Mouse (Mus musculus): Measurements from ENCODE around the gene Plcg2. TPM values are rescaled to one million over a fixed set of nuclear protein-coding genes. Genes with fewer than 3 reads are reported as not detected.

Gene Plcg2
- polyA plus RNA-seq, 1 experiment from 2014 or later: 3.8 TPM

DNA sequence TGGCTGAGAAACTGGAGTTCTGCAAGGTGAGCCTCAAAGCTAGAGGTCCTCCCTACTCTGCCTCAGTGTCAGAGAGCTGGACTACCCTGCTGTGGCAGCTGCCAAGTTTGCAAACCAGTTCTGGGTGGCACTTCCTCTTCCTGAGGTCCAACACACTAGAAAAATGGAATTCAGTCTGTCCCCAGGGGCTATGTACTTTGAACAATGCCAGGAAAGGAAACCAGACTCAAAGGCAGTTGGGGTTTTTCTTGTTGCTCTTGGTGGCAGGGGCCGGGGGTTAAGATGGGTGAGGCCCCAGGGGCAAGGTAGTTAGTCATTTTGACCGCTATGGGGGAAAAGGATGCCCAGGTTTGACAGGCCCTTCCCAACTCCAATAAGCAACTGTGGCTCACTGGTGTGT lies 3.2 kb upstream of the Plcg2 start:
- 40% methylated on average over 2 of the region's 2 CpGs for WGBS
- no peak overlapping the region for H3K9ac ChIP-seq (ENCODE audit: low read depth, low read length)

DNA sequence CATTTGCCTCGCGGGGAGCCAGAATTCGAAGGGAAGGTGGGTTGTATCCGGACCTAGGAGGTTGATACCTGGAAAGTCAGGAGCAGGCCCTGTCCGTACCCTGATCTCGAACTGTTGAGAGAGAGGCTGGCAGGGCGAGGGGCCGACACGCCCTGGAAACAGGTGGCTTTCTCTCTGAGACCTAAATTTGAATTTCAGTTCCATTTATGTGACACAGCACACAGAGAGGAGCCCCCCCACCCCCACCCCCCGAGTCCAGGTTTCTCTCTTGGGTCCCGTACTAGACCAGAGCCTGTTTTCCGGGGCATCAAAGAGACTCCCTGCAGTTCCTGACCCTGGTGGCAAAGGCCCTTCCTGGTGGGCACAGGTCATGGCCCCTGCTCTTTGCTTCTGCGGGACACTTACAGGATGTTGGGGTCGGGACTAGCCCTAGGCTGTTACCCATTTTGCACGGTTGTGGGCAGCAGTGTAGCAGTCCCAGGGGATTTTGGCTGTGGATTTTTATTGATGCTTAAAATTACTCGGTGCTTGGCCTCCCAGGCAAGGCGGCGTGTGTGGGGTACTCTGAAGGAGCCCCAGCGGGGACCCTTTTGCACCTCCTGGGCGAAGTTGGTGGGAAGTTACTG lies 937 bp downstream of the Plcg2 start:
- 8% methylated on average over 20 of the region's 20 CpGs for WGBS
- H3K9ac ChIP-seq (ENCODE audit: low read depth, low read length): peak overlapping the region; percentile 64; the same call in 1 of the 2 replicates
- H3K4me3 ChIP-seq (ENCODE audit: low read depth, low read length): peak overlapping the region; percentile 58
- 0 out of 2 replicates have a peak, but pooled peaks cover 10% of the 10 kb centered on the region for H3K4me1 ChIP-seq (ENCODE audit: control insufficient read depth, insufficient read depth, low read length)
- no peaks in the 10 kb centered on the region for H3K36me3 ChIP-seq (ENCODE audit: control insufficient read depth, insufficient read depth, low read length)
- peak overlapping the region; percentile 99 for H3K4me2 ChIP-seq (ENCODE audit: low read depth, low read length)
- DNase-seq (ENCODE audit: low spot score) (no peak), ATAC-seq (ENCODE audit: low read depth) (0 out of 2 replicates have a peak, but pooled peaks have one; percentile 9)
- H3K9me3 ChIP-seq (ENCODE audit: control insufficient read depth, low read length): no peaks in the 10 kb centered on the region
- no peak overlapping the region for H3K27ac ChIP-seq (replicated peaks; ENCODE audit: low read depth, low read length)
- peaks cover 21% of the 10 kb centered on the region for H3K27me3 ChIP-seq (replicated peaks; ENCODE audit: control insufficient read depth, insufficient read depth, low read length)

More for the DNA sequence above, 3.2 kb upstream of the Plcg2 start:
- no peak overlapping the region for H3K27ac ChIP-seq (replicated peaks; ENCODE audit: low read depth, low read length)
- H3K27me3 ChIP-seq (replicated peaks; ENCODE audit: control insufficient read depth, insufficient read depth, low read length): peaks cover 21% of the 10 kb centered on the region
- DNase-seq (ENCODE audit: low spot score) (peak; percentile 13), ATAC-seq (ENCODE audit: low read depth) (no peak)
- H3K9me3 ChIP-seq (ENCODE audit: control insufficient read depth, low read length): no peaks in the 10 kb centered on the region
- no peak overlapping the region for H3K4me2 ChIP-seq (ENCODE audit: low read depth, low read length)
- H3K36me3 ChIP-seq (ENCODE audit: control insufficient read depth, insufficient read depth, low read length): no peaks in the 10 kb centered on the region
- no peak overlapping the region for H3K4me3 ChIP-seq (ENCODE audit: low read depth, low read length)
- H3K4me1 ChIP-seq (ENCODE audit: control insufficient read depth, insufficient read depth, low read length): 0 out of 2 replicates have a peak, but pooled peaks cover 10% of the 10 kb centered on the region

DNA sequence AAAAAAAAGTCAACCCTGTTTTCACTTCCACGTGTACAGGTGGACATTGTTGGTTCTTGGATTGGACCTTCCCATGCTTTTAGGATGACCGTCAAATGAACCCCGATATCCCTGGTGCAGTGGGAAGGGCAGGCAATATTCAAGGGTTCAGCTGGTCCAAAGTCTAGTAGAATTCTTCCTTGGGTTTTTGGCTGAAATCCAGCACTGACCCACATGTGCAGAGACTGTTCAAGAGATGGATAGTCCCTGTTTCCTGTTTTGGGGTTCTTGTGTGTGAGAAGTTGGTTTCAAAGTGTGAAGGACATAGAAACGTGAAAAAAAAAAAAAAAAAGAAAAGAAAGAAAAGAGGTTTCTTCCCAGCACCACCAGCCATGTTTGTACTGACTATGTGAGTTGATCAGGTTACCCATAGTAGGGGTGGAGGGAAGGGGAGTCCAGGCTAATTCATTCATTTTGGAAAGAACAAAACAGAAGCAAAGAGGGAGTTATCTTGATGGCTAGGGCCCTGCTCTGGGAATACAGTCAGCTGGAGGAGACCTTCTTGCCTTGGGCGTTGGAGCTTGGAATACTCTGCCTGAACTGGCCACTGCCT lies 2.2 kb downstream of the Plcg2 start:
- DNase-seq (ENCODE audit: low spot score): no peak

DNA sequence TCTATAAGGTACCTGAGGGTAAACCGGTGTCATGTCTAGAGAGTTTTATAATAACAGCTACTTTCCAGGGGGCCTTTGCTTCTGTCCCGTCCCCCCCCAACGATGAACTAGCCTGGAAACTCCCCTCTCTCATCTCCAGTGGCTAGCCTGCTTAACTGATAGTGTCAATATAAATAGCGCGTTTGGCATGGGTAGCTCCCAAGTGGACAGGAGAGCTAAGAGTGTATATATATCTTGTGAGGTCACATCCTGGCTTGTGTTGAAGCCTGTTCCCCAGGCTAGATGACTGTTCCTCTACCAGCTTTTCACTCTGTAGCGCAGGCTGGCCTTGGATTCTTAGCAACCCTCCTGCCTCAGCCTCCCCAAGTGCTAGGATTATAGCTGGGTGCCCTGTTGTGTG lies 3.2 kb downstream of the Plcg2 start:
- 91% methylated on average over 6 of the region's 6 CpGs for WGBS
- H3K9me3 ChIP-seq (ENCODE audit: control insufficient read depth, low read length): no peaks in the 10 kb centered on the region
- DNase-seq (ENCODE audit: low spot score) (no peak), ATAC-seq (ENCODE audit: low read depth) (no peak)
- 0 out of 2 replicates have a peak, but pooled peaks cover 10% of the 10 kb centered on the region for H3K4me1 ChIP-seq (ENCODE audit: control insufficient read depth, insufficient read depth, low read length)
- H3K4me2 ChIP-seq (ENCODE audit: low read depth, low read length): no peak overlapping the region
- no peak overlapping the region for H3K9ac ChIP-seq (ENCODE audit: low read depth, low read length)
- no peak overlapping the region for H3K27ac ChIP-seq (replicated peaks; ENCODE audit: low read depth, low read length)
- H3K36me3 ChIP-seq (ENCODE audit: control insufficient read depth, insufficient read depth, low read length): no peaks in the 10 kb centered on the region
- peaks cover 21% of the 10 kb centered on the region for H3K27me3 ChIP-seq (replicated peaks; ENCODE audit: control insufficient read depth, insufficient read depth, low read length)
- H3K4me3 ChIP-seq (ENCODE audit: low read depth, low read length): no peak overlapping the region

More for the DNA sequence above, 2.2 kb downstream of the Plcg2 start:
- Histone ChIP-seq H3K27me3 (replicated peaks; ENCODE audit: control insufficient read depth, insufficient read depth, low read length) (peaks cover 21% of the 10 kb centered on the region), H3K4me2 (ENCODE audit: low read depth, low read length) (no peak overlapping the region), H3K9ac (ENCODE audit: low read depth, low read length) (no peak overlapping the region), H3K4me3 (ENCODE audit: low read depth, low read length) (no peak overlapping the region), H3K27ac (replicated peaks; ENCODE audit: low read depth, low read length) (no peak overlapping the region), H3K9me3 (ENCODE audit: control insufficient read depth, low read length) (no peaks in the 10 kb centered on the region), H3K36me3 (ENCODE audit: control insufficient read depth, insufficient read depth, low read length) (no peaks in the 10 kb centered on the region), H3K4me1 (ENCODE audit: control insufficient read depth, insufficient read depth, low read length) (0 out of 2 replicates have a peak, but pooled peaks cover 10% of the 10 kb centered on the region)
- 74% methylated on average over 5 of the region's 5 CpGs for WGBS
- no peak for ATAC-seq (ENCODE audit: low read depth)

DNA sequence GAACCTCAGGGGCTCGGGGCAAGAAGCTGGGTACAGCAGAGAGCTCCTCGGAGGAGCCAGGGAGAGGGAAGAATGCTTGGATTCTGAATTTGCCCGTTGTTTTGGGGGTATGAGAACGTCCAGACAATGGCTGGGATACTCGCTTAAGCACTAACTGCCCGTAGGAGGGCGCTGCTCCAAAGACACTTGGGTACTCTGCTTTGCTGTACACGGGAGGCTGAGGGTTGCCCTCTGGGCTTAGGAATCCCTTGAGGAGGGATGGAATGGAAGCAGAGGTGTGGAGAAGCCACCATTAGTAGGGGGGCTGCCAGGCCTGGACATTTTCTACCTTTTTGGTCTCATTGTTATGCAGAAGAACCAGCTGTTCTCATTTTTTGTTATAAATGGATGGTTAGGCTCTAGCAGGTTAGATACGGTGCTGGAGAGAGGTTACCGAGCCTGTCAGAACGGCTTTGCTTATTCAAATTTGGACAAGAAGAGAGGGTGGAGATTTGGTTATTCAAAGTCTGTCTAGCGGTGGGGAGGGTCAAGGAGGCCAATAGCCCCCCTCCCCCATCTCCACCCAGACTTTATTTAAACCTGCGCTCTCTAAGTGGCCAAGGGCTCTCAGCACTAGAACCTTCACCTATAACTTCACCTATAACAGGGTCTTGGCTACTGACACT lies 5.4 kb downstream of the Plcg2 start:
- H3K27me3 ChIP-seq (replicated peaks; ENCODE audit: control insufficient read depth, insufficient read depth, low read length): peaks cover 9% of the 10 kb centered on the region
- WGBS: 67% methylated on average over 13 of the region's 13 CpGs
- no peak overlapping the region for H3K4me3 ChIP-seq (ENCODE audit: low read depth, low read length)
- 0 out of 2 replicates have a peak, but pooled peaks cover 7% of the 10 kb centered on the region for H3K4me1 ChIP-seq (ENCODE audit: control insufficient read depth, insufficient read depth, low read length)
- no peak for ATAC-seq (ENCODE audit: low read depth)
- H3K4me2 ChIP-seq (ENCODE audit: low read depth, low read length): no peak overlapping the region
- H3K9me3 ChIP-seq (ENCODE audit: control insufficient read depth, low read length): no peaks in the 10 kb centered on the region
- H3K9ac ChIP-seq (ENCODE audit: low read depth, low read length): no peak overlapping the region
- no peak for DNase-seq (ENCODE audit: low spot score)
- no peak overlapping the region for H3K27ac ChIP-seq (replicated peaks; ENCODE audit: low read depth, low read length)
- no peaks in the 10 kb centered on the region for H3K36me3 ChIP-seq (ENCODE audit: control insufficient read depth, insufficient read depth, low read length)

DNA sequence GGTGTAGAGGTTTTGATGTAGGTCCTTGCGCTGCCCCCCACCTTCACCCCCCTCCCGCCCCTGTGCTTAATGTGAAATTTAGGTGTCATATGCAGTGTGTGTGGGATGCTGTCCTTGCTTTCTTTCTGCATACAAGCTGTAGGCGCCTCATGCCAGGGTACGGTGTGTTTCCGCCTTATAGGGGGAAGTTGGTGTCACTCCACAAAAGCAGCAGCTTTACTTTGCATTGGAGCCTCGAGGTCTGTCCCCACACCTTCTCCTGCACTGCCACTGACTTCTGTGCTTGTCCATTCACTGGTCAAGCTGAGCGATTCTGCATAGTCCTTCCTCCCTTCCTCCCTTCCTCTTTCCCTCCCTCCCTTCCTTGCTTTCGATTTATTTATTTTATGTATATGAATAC lies 9.6 kb downstream of the Plcg2 start:
- Histone ChIP-seq H3K9ac (ENCODE audit: low read depth, low read length) (no peak overlapping the region), H3K9me3 (ENCODE audit: control insufficient read depth, low read length) (0 out of 2 replicates have a peak, but pooled peaks cover 6% of the 10 kb centered on the region), H3K36me3 (ENCODE audit: control insufficient read depth, insufficient read depth, low read length) (no peaks in the 10 kb centered on the region), H3K4me3 (ENCODE audit: low read depth, low read length) (no peak overlapping the region), H3K4me1 (ENCODE audit: control insufficient read depth, insufficient read depth, low read length) (no peaks in the 10 kb centered on the region), H3K4me2 (ENCODE audit: low read depth, low read length) (no peak overlapping the region), H3K27ac (replicated peaks; ENCODE audit: low read depth, low read length) (no peak overlapping the region), H3K27me3 (replicated peaks; ENCODE audit: control insufficient read depth, insufficient read depth, low read length) (no peaks in the 10 kb centered on the region)
- ATAC-seq (ENCODE audit: low read depth): no peak
- 88% methylated on average over 8 of the region's 8 CpGs for WGBS
- no peak for DNase-seq (ENCODE audit: low spot score)

DNA sequence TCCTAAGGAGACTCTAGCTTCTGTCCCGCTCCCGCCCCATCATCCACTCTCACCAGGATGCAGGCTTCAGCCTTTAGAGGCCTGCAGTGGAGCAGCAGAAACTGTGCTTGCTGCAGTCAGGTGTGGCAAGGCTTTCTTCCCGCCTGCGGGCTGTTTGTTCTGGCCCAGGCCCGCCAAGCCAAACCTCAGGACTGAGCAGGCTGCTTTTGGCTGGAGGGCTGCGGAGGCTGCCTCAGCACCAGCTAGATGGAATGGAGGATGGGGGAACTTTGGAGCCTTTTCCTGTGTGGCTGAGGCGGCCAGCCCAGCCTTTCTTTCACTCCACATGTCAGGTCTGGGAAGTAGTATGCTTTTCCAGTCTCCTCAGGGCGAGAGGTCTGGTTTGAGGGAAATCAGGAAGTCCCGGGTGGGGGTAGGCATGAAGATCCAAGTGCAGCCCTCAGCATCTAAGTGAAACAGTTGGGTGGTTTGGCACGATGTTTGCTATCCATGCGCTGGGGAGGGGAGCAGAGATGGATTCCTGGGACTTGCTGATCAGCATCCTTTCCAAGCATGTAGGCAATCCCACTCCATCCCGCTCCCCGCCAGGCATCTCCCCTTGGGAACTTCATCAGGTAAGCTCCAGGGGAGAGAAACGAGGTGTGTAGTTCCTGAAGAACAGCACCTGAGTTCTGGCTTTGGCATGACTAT lies 18.9 kb downstream of the Plcg2 start:
- no peak overlapping the region for H3K4me3 ChIP-seq (ENCODE audit: low read depth, low read length)
- ATAC-seq (ENCODE audit: low read depth) (peak; percentile 79), DNase-seq (ENCODE audit: low spot score) (peak; percentile 70)
- H3K27me3 ChIP-seq (replicated peaks; ENCODE audit: control insufficient read depth, insufficient read depth, low read length): no peaks in the 10 kb centered on the region
- no peaks in the 10 kb centered on the region for H3K9me3 ChIP-seq (ENCODE audit: control insufficient read depth, low read length)
- 0 out of 2 replicates have a peak, but pooled peaks cover 6% of the 10 kb centered on the region for H3K4me1 ChIP-seq (ENCODE audit: control insufficient read depth, insufficient read depth, low read length)
- WGBS: 42% methylated on average over 14 of the region's 14 CpGs
- H3K4me2 ChIP-seq (ENCODE audit: low read depth, low read length): no peak overlapping the region
- no peak overlapping the region for H3K9ac ChIP-seq (ENCODE audit: low read depth, low read length)
- peak overlapping the region; percentile 44 for H3K27ac ChIP-seq (replicated peaks; ENCODE audit: low read depth, low read length)
- no peaks in the 10 kb centered on the region for H3K36me3 ChIP-seq (ENCODE audit: control insufficient read depth, insufficient read depth, low read length)

DNA sequence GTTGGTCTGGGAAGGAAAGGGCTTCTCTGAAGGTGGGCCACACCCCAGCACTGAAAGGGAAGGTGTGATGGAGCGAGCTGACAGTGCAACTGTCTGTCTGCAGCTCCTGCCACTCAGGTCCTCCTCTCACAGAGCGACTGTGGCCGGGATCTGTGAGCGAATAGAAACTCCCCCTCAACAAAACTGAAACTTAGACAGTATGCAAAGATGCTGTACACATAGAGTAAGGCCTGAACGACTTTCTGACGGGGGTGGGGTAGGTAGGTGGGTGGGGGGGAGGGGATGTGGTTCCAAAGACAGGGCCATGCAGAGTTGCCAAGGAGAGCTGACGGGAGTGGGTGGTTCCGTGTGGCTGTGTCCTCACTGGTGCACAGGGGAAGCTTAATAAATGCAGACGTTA lies 19.8 kb downstream of the Plcg2 start:
- DNase-seq (ENCODE audit: low spot score) (no peak), ATAC-seq (ENCODE audit: low read depth) (no peak)
- WGBS: 70% methylated on average over 9 of the region's 9 CpGs
- no peak overlapping the region for H3K4me3 ChIP-seq (ENCODE audit: low read depth, low read length)
- no peak overlapping the region for H3K9ac ChIP-seq (ENCODE audit: low read depth, low read length)
- no peaks in the 10 kb centered on the region for H3K9me3 ChIP-seq (ENCODE audit: control insufficient read depth, low read length)
- H3K27ac ChIP-seq (replicated peaks; ENCODE audit: low read depth, low read length): 0 out of 2 replicates have a peak overlapping the region, but pooled peaks have one; percentile 44
- 0 out of 2 replicates have a peak, but pooled peaks cover 5% of the 10 kb centered on the region for H3K4me1 ChIP-seq (ENCODE audit: control insufficient read depth, insufficient read depth, low read length)
- H3K27me3 ChIP-seq (replicated peaks; ENCODE audit: control insufficient read depth, insufficient read depth, low read length): no peaks in the 10 kb centered on the region
- H3K4me2 ChIP-seq (ENCODE audit: low read depth, low read length): no peak overlapping the region
- no peaks in the 10 kb centered on the region for H3K36me3 ChIP-seq (ENCODE audit: control insufficient read depth, insufficient read depth, low read length)

All from embryonic facial prominence, embryonic 14.5 days (tissue).